In the genomic region with DNA sequence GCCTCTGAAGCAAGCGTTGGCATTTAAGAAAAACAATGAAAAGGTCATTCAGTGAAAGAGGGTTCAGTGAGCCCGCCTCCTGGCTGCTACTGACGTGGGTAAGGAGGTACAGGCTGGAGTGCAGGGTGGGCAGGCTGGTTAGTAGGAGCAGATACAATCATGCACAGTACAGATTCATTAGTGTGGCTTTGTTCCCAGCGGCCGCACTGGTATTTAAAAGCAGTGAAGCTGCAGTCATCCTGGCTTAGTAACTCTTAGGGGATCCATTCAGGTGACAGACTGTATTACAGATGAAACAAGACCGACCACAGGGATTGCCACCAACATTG, we compare ENCODE assay signal across 27 mouse cellular contexts. TPM values are rescaled to one million over a fixed set of nuclear protein-coding genes. Genes with fewer than 3 reads are reported as not detected.
A peak's percentile ranks its signal among the peaks of the same experiment; 100 is the strongest.
DNase-seq lines count a peak whose midpoint lies in the region; ATAC-seq and TF ChIP-seq lines count a peak whose summit lies in the region.
"Had no signal": no experiment of that assay in that cellular context is flagged by ENCODE, and none has a peak within 500 bp of the region (broad histone marks: within the 10 kb centered on the region; RNA-seq: fewer than 3 reads in every experiment).

No protein-coding gene starts in this region.

- TF ChIP-seq CTCF in brain, embryonic 14.5 days (IDR thresholded peaks at IDR 0.05; ENCODE audit: borderline replicate concordance, extremely low read depth, insufficient read depth, insufficient read length) = no peak

- no peak overlapping the region for H3K9ac ChIP-seq in midbrain, embryonic 12.5 days (replicated peaks)
- no peak overlapping the region for H3K9ac ChIP-seq in midbrain, embryonic 11.5 days (ENCODE audit: low read length)
- no peak overlapping the region for H3K9ac ChIP-seq in hindbrain, embryonic 12.5 days
- no peak overlapping the region for H3K9ac ChIP-seq in neural tube, embryonic 13.5 days
- H3K9ac ChIP-seq: heart, embryonic 12.5 days; liver, embryonic 14.5 days had no signal

- H3K4me2 ChIP-seq in midbrain, embryonic 12.5 days (replicated peaks) = no peak overlapping the region
- no peak overlapping the region for H3K4me2 ChIP-seq in midbrain, embryonic 11.5 days
- no peak overlapping the region for H3K4me2 ChIP-seq in hindbrain, embryonic 12.5 days (replicated peaks)
- H3K4me2 ChIP-seq in neural tube, embryonic 13.5 days = no peak overlapping the region
- H3K4me2 ChIP-seq: heart, embryonic 12.5 days had no signal

- no peak overlapping the region for H3K4me3 ChIP-seq in midbrain, embryonic 12.5 days
- no peak overlapping the region for H3K4me3 ChIP-seq in midbrain, embryonic 11.5 days (ENCODE audit: low read depth, low read length)
- no peak overlapping the region for H3K4me3 ChIP-seq in hindbrain, embryonic 12.5 days
- no peak overlapping the region for H3K4me3 ChIP-seq in neural tube, embryonic 13.5 days
- H3K4me3 ChIP-seq: gastrocnemius, adult 2 months; heart, embryonic 12.5 days; layer of hippocampus, adult 2 months had no signal

- H3K4me1 ChIP-seq in midbrain, embryonic 12.5 days = no peaks in the 10 kb centered on the region
- H3K4me1 ChIP-seq in midbrain, embryonic 11.5 days (ENCODE audit: control insufficient read depth, insufficient read depth, low read length) = no peaks in the 10 kb centered on the region
- no peaks in the 10 kb centered on the region; the same call in 1 of the 2 replicates for H3K4me1 ChIP-seq in hindbrain, embryonic 12.5 days
- H3K4me1 ChIP-seq in neural tube, embryonic 13.5 days (replicated peaks) = no peaks in the 10 kb centered on the region
- H3K4me1 ChIP-seq: heart, embryonic 12.5 days had no signal

- WGBS in midbrain, embryonic 12.5 days = 61% methylated on average over 6 of the region's 6 CpGs
- 64% methylated on average over 6 of the region's 6 CpGs for WGBS in midbrain, embryonic 11.5 days
- WGBS in hindbrain, embryonic 12.5 days = 70% methylated on average over 6 of the region's 6 CpGs
- WGBS in neural tube, embryonic 13.5 days = 63% methylated on average over 6 of the region's 6 CpGs

- peak; percentile 38; the same call in 1 of the 2 replicates for ATAC-seq in midbrain, embryonic 12.5 days (ENCODE audit: low FRiP score, low read depth)
- no peak for ATAC-seq in midbrain, embryonic 11.5 days (ENCODE audit: low FRiP score)
- ATAC-seq in hindbrain, embryonic 12.5 days (ENCODE audit: low FRiP score) = peak; percentile 71
- ATAC-seq in neural tube, embryonic 13.5 days (ENCODE audit: low read depth) = peak; percentile 38; the same call in 1 of the 2 replicates
- no peak for ATAC-seq in erythroblast, adult 5-6 weeks (replicated peaks; ENCODE audit: low FRiP score, poor library complexity, severe bottlenecking)

- H3K9me3 ChIP-seq in midbrain, embryonic 12.5 days = no peaks in the 10 kb centered on the region
- H3K9me3 ChIP-seq in midbrain, embryonic 11.5 days (ENCODE audit: control insufficient read depth, low read length) = no peaks in the 10 kb centered on the region
- H3K9me3 ChIP-seq in hindbrain, embryonic 12.5 days (replicated peaks) = no peaks in the 10 kb centered on the region
- H3K9me3 ChIP-seq in neural tube, embryonic 13.5 days = no peaks in the 10 kb centered on the region
- H3K9me3 ChIP-seq: heart, embryonic 12.5 days had no signal

- no peaks in the 10 kb centered on the region for H3K27me3 ChIP-seq in midbrain, embryonic 12.5 days
- H3K27me3 ChIP-seq in midbrain, embryonic 11.5 days (ENCODE audit: control insufficient read depth, insufficient read depth, low read length) = no peaks in the 10 kb centered on the region
- H3K27me3 ChIP-seq in hindbrain, embryonic 12.5 days = no peaks in the 10 kb centered on the region
- H3K27me3 ChIP-seq in neural tube, embryonic 13.5 days = no peaks in the 10 kb centered on the region
- H3K27me3 ChIP-seq: heart, embryonic 12.5 days; Patski had no signal

- H3K36me3 ChIP-seq in midbrain, embryonic 12.5 days = peaks cover 16% of the 10 kb centered on the region; the same call in 1 of the 2 replicates
- H3K36me3 ChIP-seq in midbrain, embryonic 11.5 days (ENCODE audit: control insufficient read depth, insufficient read depth, low read length) = 0 out of 2 replicates have a peak, but pooled peaks cover 2% of the 10 kb centered on the region
- peaks cover 28% of the 10 kb centered on the region for H3K36me3 ChIP-seq in hindbrain, embryonic 12.5 days
- H3K36me3 ChIP-seq in neural tube, embryonic 13.5 days = peaks cover 46% of the 10 kb centered on the region

- DNase-seq in midbrain, embryonic 11.5 days (ENCODE audit: low spot score, missing footprints) = no peak
- DNase-seq in brain, embryonic 14.5 days (ENCODE audit: low read depth) = peak; percentile 5
- DNase-seq in urinary bladder, postnatal 14 days (ENCODE audit: low spot score) = no peak
- DNase-seq: adrenal gland, postnatal 14 days; cerebellum, adult 11 months; embryo, embryonic 11 days; gastrocnemius, adult 2 months; heart, postnatal 14 days; kidney, adult 2 months; kidney, postnatal 10 days; layer of hippocampus, postnatal 36 days had no signal

- no peak overlapping the region for H3K27ac ChIP-seq in midbrain, embryonic 12.5 days (replicated peaks)
- no peak overlapping the region for H3K27ac ChIP-seq in midbrain, embryonic 11.5 days (ENCODE audit: low read depth, low read length)
- no peak overlapping the region for H3K27ac ChIP-seq in hindbrain, embryonic 12.5 days
- H3K27ac ChIP-seq in neural tube, embryonic 13.5 days (replicated peaks) = 0 out of 2 replicates have a peak overlapping the region, but pooled peaks have one; percentile 18
- H3K27ac ChIP-seq: gastrocnemius, adult 2 months; layer of hippocampus, adult 2 months; liver, embryonic 14.5 days; stomach, postnatal 0 days had no signal

- TF ChIP-seq POLR2A in brain, embryonic 14.5 days (IDR thresholded peaks at IDR 0.05; ENCODE audit: borderline replicate concordance, extremely low read depth, insufficient read depth, insufficient read length, poor library complexity, severe bottlenecking) = no peak

RNA-seq across cellular contexts. Expression of a gene that starts 25.1 kb away (rescaled TPM):
- polyA plus RNA-seq in midbrain, embryonic 12.5 days (2016; fragmentation: Nextera tagmentation; extraction: Ambion mirVana) = 22.9 and 26.6 TPM in 2 replicates
- 17.1 and 23.6 TPM in 2 replicates for polyA plus RNA-seq in midbrain, embryonic 11.5 days (2014; fragmentation: Nextera tagmentation; extraction: Ambion mirVana)
- polyA plus RNA-seq in brain, embryonic 14.5 days (2012; rRNA removed) = 32.7 and 47.7 TPM in 2 replicates
- 25.6 and 30.6 TPM in 2 replicates for polyA plus RNA-seq in hindbrain, embryonic 12.5 days (2016; fragmentation: Nextera tagmentation; extraction: Ambion mirVana)
- 50.0 and 54.0 TPM in 2 replicates for polyA plus RNA-seq in neural tube, embryonic 13.5 days (2015; fragmentation: Nextera tagmentation; extraction: Ambion mirVana)
- not detected in 2 replicates for total RNA-seq in erythroblast, adult 5-6 weeks (2015; ENCODE audit: low replicate concordance)
- total RNA-seq in erythroblast, adult 5-6 weeks (2017; ENCODE audit: low replicate concordance) = 0.28 TPM in 1 of 2 replicates, not detected in the other

RNA-seq across cellular contexts. Expression of a gene that starts 26.3 kb away (rescaled TPM):
- polyA plus RNA-seq in midbrain, embryonic 12.5 days (2016; fragmentation: Nextera tagmentation; extraction: Ambion mirVana) = 22.1 and 23.6 TPM in 2 replicates
- 27.5 and 29.1 TPM in 2 replicates for polyA plus RNA-seq in midbrain, embryonic 11.5 days (2014; fragmentation: Nextera tagmentation; extraction: Ambion mirVana)
- polyA plus RNA-seq in brain, embryonic 14.5 days (2012; rRNA removed) = 12.9 and 15.0 TPM in 2 replicates
- polyA plus RNA-seq in hindbrain, embryonic 12.5 days (2016; fragmentation: Nextera tagmentation; extraction: Ambion mirVana) = 21.4 and 22.5 TPM in 2 replicates
- polyA plus RNA-seq in neural tube, embryonic 13.5 days (2015; fragmentation: Nextera tagmentation; extraction: Ambion mirVana) = 14.6 and 18.2 TPM in 2 replicates
- total RNA-seq in erythroblast, adult 5-6 weeks (2015; ENCODE audit: low replicate concordance) = 3.1 and 5.6 TPM in 2 replicates
- total RNA-seq in erythroblast, adult 5-6 weeks (2017; ENCODE audit: low replicate concordance) = 4.5 and 5.3 TPM in 2 replicates

RNA-seq across cellular contexts. Expression of a gene that starts 34.8 kb away (rescaled TPM):
- polyA plus RNA-seq in midbrain, embryonic 12.5 days (2016; fragmentation: Nextera tagmentation; extraction: Ambion mirVana) = 87.3 and 97.9 TPM in 2 replicates
- polyA plus RNA-seq in midbrain, embryonic 11.5 days (2014; fragmentation: Nextera tagmentation; extraction: Ambion mirVana) = 122 and 133 TPM in 2 replicates
- 43.8 and 68.5 TPM in 2 replicates for polyA plus RNA-seq in brain, embryonic 14.5 days (2012; rRNA removed)
- polyA plus RNA-seq in hindbrain, embryonic 12.5 days (2016; fragmentation: Nextera tagmentation; extraction: Ambion mirVana) = 70.5 and 72.4 TPM in 2 replicates
- polyA plus RNA-seq in neural tube, embryonic 13.5 days (2015; fragmentation: Nextera tagmentation; extraction: Ambion mirVana) = 49.2 and 56.4 TPM in 2 replicates
- 10.7 and 19.6 TPM in 2 replicates for total RNA-seq in erythroblast, adult 5-6 weeks (2015; ENCODE audit: low replicate concordance)
- total RNA-seq in erythroblast, adult 5-6 weeks (2017; ENCODE audit: low replicate concordance) = 9.6 and 23.8 TPM in 2 replicates

RNA-seq across cellular contexts. Expression of a gene that starts 43.0 kb away (rescaled TPM):
- not detected in 2 replicates for polyA plus RNA-seq in midbrain, embryonic 12.5 days (2016; fragmentation: Nextera tagmentation; extraction: Ambion mirVana)
- not detected in 2 replicates for polyA plus RNA-seq in midbrain, embryonic 11.5 days (2014; fragmentation: Nextera tagmentation; extraction: Ambion mirVana)
- polyA plus RNA-seq in brain, embryonic 14.5 days (2012; rRNA removed) = not detected in 2 replicates
- not detected in 2 replicates for polyA plus RNA-seq in hindbrain, embryonic 12.5 days (2016; fragmentation: Nextera tagmentation; extraction: Ambion mirVana)
- not detected in 2 replicates for polyA plus RNA-seq in neural tube, embryonic 13.5 days (2015; fragmentation: Nextera tagmentation; extraction: Ambion mirVana)
- total RNA-seq in erythroblast, adult 5-6 weeks (2015; ENCODE audit: low replicate concordance) = not detected in 2 replicates
- not detected in 2 replicates for total RNA-seq in erythroblast, adult 5-6 weeks (2017; ENCODE audit: low replicate concordance)
- total RNA-seq: adrenal gland, postnatal 14 days; ES-E14; gastrocnemius, adult 2 months; heart, postnatal 14 days; left cerebral cortex, postnatal 14 days; megakaryocyte progenitor cell, adult 5-6 weeks had no signal
- polyA plus RNA-seq: heart, embryonic 12.5 days; inflammation-experienced regulatory T-cells, adult 6 months; kidney, adult 2 months; limb, embryonic 14.5 days; liver, embryonic 14.5 days; lung, embryonic 16.5 days; Patski; stomach, postnatal 0 days; thymus, postnatal 0 days had no signal

Comparison
In these comparisons a context has a peak if more than half of its experiments do, and no peak if none do; other contexts are left out.
1. ATAC-seq: peak in midbrain, embryonic 12.5 days (single experiment), hindbrain, embryonic 12.5 days (single experiment) and neural tube, embryonic 13.5 days (single experiment); none in midbrain, embryonic 11.5 days (single experiment) and erythroblast, adult 5-6 weeks (single experiment).